Mouse (Mus musculus): ENCODE measurements around the gene Timd4. TPM values are rescaled to one million over a fixed set of nuclear protein-coding genes. Genes with fewer than 3 reads are reported as not detected.

Gene Timd4
- polyA plus RNA-seq, 1 experiment from 2014 or later = 0.81 TPM

DNA sequence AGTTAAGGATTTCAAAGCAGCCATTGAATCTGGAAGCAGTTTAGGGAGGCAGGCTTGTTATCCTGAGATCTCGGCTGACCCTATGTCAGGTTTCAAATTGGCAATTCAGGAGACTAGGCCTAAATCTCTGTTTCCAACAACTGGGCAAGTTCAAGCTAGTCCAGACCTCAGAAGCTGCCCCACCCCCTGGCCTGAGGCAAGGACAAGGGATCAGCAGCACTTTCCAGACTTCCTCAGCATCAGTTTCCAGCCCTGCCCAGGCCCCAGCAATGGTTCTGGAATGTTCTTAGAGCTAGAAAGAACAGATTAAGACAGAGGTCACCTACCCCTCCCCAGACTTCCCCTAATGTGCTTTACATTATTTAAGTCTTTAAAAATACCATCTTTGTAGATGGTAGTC, 36.1 kb downstream of the Timd4 start:
- WGBS = 71% methylated on average over 1 of the region's 1 CpGs
- no peak overlapping the region for H3K27ac ChIP-seq (ENCODE audit: low read depth)
- DNase-seq (ENCODE audit: low spot score) (no peak), ATAC-seq (replicated peaks; ENCODE audit: low FRiP score, low TSS enrichment, low read depth) (no peak)
- no peaks in the 10 kb centered on the region for H3K4me1 ChIP-seq (replicated peaks; ENCODE audit: control insufficient read depth, insufficient read depth, low read length)
- H3K9me3 ChIP-seq (ENCODE audit: control insufficient read depth, low read length) = no peaks in the 10 kb centered on the region
- no peak overlapping the region for H3K9ac ChIP-seq (ENCODE audit: low read length)
- no peak overlapping the region for H3K4me2 ChIP-seq (ENCODE audit: low read length)
- H3K27me3 ChIP-seq (replicated peaks; ENCODE audit: control insufficient read depth, insufficient read depth, low read length) = no peaks in the 10 kb centered on the region
- no peak overlapping the region for H3K4me3 ChIP-seq (ENCODE audit: low read depth, low read length)
- H3K36me3 ChIP-seq (ENCODE audit: control insufficient read depth, insufficient read depth, low read length) = no peaks in the 10 kb centered on the region

DNA sequence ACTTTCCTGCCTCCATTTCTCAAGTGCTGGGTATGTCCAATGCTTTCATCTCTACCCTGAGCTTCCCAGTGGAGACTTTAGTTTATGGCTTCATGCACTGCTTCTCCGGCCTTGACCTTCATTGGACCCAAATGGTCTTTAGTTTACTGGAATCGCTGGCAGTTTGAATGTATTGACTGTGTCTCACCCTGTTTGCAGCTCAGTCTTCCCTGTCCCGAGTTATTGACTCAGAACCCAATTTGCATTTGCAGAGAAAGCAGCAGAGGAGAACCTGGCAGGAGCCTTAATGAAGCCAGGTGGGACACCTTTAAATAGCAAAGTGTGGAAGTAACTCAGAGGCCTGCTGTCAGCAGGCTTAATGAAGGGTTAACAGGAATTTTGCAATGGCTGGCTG, 37.2 kb downstream of the Timd4 start:
- WGBS = 46% methylated on average over 3 of the region's 3 CpGs
- no peak for ATAC-seq (replicated peaks; ENCODE audit: low FRiP score, low TSS enrichment, low read depth)
- Histone ChIP-seq H3K4me1 (replicated peaks; ENCODE audit: control insufficient read depth, insufficient read depth, low read length) (no peaks in the 10 kb centered on the region), H3K27ac (ENCODE audit: low read depth) (no peak overlapping the region), H3K9ac (ENCODE audit: low read length) (no peak overlapping the region), H3K9me3 (ENCODE audit: control insufficient read depth, low read length) (no peaks in the 10 kb centered on the region), H3K36me3 (ENCODE audit: control insufficient read depth, insufficient read depth, low read length) (no peaks in the 10 kb centered on the region), H3K4me2 (ENCODE audit: low read length) (no peak overlapping the region), H3K4me3 (ENCODE audit: low read depth, low read length) (no peak overlapping the region), H3K27me3 (replicated peaks; ENCODE audit: control insufficient read depth, insufficient read depth, low read length) (no peaks in the 10 kb centered on the region)
- no peak for DNase-seq (ENCODE audit: low spot score)

DNA sequence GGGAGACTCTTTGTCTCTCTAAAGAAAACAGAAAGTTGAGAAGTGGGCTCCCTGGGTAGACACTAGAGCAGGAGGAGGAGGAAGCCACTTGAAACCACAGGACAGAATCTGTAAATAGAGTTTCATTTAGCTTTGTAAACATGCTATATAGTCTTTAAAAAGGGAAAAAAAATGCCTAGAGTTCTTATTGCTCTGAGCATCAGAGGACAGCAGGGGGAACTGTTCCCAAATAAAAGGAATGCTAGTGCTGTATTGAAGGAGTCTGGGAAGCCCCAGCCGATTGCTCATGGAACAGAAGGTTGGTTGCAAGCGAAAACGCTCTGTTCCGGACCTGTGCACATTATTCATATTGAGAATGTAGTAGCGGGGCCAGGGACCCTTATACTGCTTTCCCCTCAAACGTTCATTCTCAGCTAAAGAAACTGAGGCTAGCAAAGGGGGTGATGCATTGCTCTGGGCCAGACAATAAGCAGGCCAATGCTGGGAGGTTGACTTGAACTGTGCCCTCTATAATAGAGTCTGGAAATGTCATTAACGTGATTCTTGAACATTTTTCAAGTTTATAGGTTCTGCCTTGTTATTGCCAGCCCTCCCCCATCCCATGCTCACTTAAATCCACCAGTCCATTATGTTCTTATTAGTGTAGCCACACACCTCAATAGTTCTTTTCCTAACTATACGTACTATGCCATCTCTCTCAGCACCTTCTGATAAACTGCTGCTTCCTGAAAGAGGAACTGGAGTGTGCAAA, 37.8 kb downstream of the Timd4 start:
- Histone ChIP-seq H3K36me3 (ENCODE audit: control insufficient read depth, insufficient read depth, low read length) (no peaks in the 10 kb centered on the region), H3K9me3 (ENCODE audit: control insufficient read depth, low read length) (no peaks in the 10 kb centered on the region), H3K4me1 (replicated peaks; ENCODE audit: control insufficient read depth, insufficient read depth, low read length) (no peaks in the 10 kb centered on the region), H3K4me3 (ENCODE audit: low read depth, low read length) (no peak overlapping the region), H3K9ac (ENCODE audit: low read length) (no peak overlapping the region), H3K4me2 (ENCODE audit: low read length) (no peak overlapping the region), H3K27ac (ENCODE audit: low read depth) (no peak overlapping the region), H3K27me3 (replicated peaks; ENCODE audit: control insufficient read depth, insufficient read depth, low read length) (no peaks in the 10 kb centered on the region)
- ATAC-seq (replicated peaks; ENCODE audit: low FRiP score, low TSS enrichment, low read depth) = no peak
- 24% methylated on average over 8 of the region's 8 CpGs for WGBS
- DNase-seq (ENCODE audit: low spot score) = peak; percentile 54

DNA sequence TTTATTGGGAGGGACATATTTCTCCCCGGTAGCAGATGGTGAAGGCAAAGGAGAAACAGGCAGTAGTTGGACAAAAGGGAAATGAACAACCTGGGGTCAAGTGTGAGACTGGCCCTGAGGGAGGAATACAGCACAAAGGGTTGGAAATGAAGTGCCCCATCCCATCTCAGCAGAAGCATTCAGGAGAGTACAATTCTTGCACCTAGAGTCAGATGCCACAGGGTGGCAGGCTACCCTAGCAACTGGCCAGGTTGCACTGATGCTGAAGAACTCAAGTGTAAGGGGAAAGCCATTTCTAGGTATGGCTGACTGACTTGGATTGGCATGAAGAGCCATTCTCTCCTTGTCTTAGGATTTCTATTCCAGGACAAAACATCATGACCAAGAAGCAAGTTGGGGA, 54.2 kb downstream of the Timd4 start:
- H3K4me2 ChIP-seq (ENCODE audit: low read length) = no peak overlapping the region
- 85% methylated on average over 1 of the region's 1 CpGs for WGBS
- H3K27me3 ChIP-seq (replicated peaks; ENCODE audit: control insufficient read depth, insufficient read depth, low read length) = no peaks in the 10 kb centered on the region
- no peaks in the 10 kb centered on the region for H3K36me3 ChIP-seq (ENCODE audit: control insufficient read depth, insufficient read depth, low read length)
- no peak for ATAC-seq (replicated peaks; ENCODE audit: low FRiP score, low TSS enrichment, low read depth)
- H3K9me3 ChIP-seq (ENCODE audit: control insufficient read depth, low read length) = no peaks in the 10 kb centered on the region
- no peak overlapping the region for H3K9ac ChIP-seq (ENCODE audit: low read length)
- H3K27ac ChIP-seq (ENCODE audit: low read depth) = no peak overlapping the region
- DNase-seq (ENCODE audit: low spot score) = no peak
- no peak overlapping the region for H3K4me3 ChIP-seq (ENCODE audit: low read depth, low read length)
- no peaks in the 10 kb centered on the region for H3K4me1 ChIP-seq (replicated peaks; ENCODE audit: control insufficient read depth, insufficient read depth, low read length)

- no peaks in the 10 kb centered on the region for H3K9me3 ChIP-seq (ENCODE audit: control insufficient read depth, low read length)
- no peak overlapping the region for H3K4me3 ChIP-seq (ENCODE audit: low read depth, low read length)
- no peak overlapping the region for H3K27ac ChIP-seq (ENCODE audit: low read depth)
- H3K9ac ChIP-seq (ENCODE audit: low read length) = no peak overlapping the region
- no peaks in the 10 kb centered on the region for H3K27me3 ChIP-seq (replicated peaks; ENCODE audit: control insufficient read depth, insufficient read depth, low read length)
- ATAC-seq (replicated peaks; ENCODE audit: low FRiP score, low TSS enrichment, low read depth) (no peak), DNase-seq (ENCODE audit: low spot score) (no peak)
- 81% methylated on average over 7 of the region's 7 CpGs for WGBS
- H3K4me2 ChIP-seq (ENCODE audit: low read length) = no peak overlapping the region
- H3K4me1 ChIP-seq (replicated peaks; ENCODE audit: control insufficient read depth, insufficient read depth, low read length) = no peaks in the 10 kb centered on the region
- no peaks in the 10 kb centered on the region for H3K36me3 ChIP-seq (ENCODE audit: control insufficient read depth, insufficient read depth, low read length)
Measured at GRCm38 (mm10) chr11:46868594-46868993, 58.0 kb downstream of the Timd4 start.

GRCm38 (mm10) chr11:46875774-46876173, 65.2 kb downstream of the Timd4 start:
- H3K27ac ChIP-seq (ENCODE audit: low read depth) = no peak overlapping the region
- no peaks in the 10 kb centered on the region for H3K9me3 ChIP-seq (ENCODE audit: control insufficient read depth, low read length)
- ATAC-seq (replicated peaks; ENCODE audit: low FRiP score, low TSS enrichment, low read depth) (no peak), DNase-seq (ENCODE audit: low spot score) (no peak)
- no peak overlapping the region for H3K4me2 ChIP-seq (ENCODE audit: low read length)
- no peaks in the 10 kb centered on the region for H3K4me1 ChIP-seq (replicated peaks; ENCODE audit: control insufficient read depth, insufficient read depth, low read length)
- no peaks in the 10 kb centered on the region for H3K27me3 ChIP-seq (replicated peaks; ENCODE audit: control insufficient read depth, insufficient read depth, low read length)
- H3K36me3 ChIP-seq (ENCODE audit: control insufficient read depth, insufficient read depth, low read length) = no peaks in the 10 kb centered on the region
- H3K9ac ChIP-seq (ENCODE audit: low read length) = no peak overlapping the region
- no peak overlapping the region for H3K4me3 ChIP-seq (ENCODE audit: low read depth, low read length)
- WGBS = 85% methylated on average over 1 of the region's 1 CpGs

DNA sequence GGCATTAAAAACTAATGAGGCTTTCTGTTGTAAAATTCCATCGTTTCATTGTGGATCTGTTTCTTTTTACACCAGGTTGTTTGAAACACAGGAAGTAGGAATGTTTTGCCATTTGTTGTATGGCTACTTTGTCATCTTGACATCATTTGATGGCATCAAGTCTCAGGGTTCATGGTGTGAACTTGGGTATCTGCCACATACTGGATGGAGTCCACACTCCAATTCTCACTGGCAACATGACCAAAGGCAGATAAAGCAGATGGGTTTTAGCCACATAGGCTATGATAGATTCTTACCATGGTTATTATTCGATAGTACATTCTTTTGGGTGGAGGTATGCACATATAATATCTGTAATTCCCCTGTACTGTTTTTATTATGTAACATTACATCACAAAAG, 71.9 kb downstream of the Timd4 start:
- H3K27me3 ChIP-seq (replicated peaks; ENCODE audit: control insufficient read depth, insufficient read depth, low read length) = no peaks in the 10 kb centered on the region
- no peaks in the 10 kb centered on the region for H3K9me3 ChIP-seq (ENCODE audit: control insufficient read depth, low read length)
- ATAC-seq (replicated peaks; ENCODE audit: low FRiP score, low TSS enrichment, low read depth) = no peak
- no peak overlapping the region for H3K27ac ChIP-seq (ENCODE audit: low read depth)
- no peak overlapping the region for H3K4me2 ChIP-seq (ENCODE audit: low read length)
- WGBS = 70% methylated on average over 2 of the region's 2 CpGs
- DNase-seq (ENCODE audit: low spot score) = no peak
- H3K9ac ChIP-seq (ENCODE audit: low read length) = no peak overlapping the region
- no peaks in the 10 kb centered on the region for H3K4me1 ChIP-seq (replicated peaks; ENCODE audit: control insufficient read depth, insufficient read depth, low read length)
- H3K36me3 ChIP-seq (ENCODE audit: control insufficient read depth, insufficient read depth, low read length) = no peaks in the 10 kb centered on the region
- no peak overlapping the region for H3K4me3 ChIP-seq (ENCODE audit: low read depth, low read length)

DNA sequence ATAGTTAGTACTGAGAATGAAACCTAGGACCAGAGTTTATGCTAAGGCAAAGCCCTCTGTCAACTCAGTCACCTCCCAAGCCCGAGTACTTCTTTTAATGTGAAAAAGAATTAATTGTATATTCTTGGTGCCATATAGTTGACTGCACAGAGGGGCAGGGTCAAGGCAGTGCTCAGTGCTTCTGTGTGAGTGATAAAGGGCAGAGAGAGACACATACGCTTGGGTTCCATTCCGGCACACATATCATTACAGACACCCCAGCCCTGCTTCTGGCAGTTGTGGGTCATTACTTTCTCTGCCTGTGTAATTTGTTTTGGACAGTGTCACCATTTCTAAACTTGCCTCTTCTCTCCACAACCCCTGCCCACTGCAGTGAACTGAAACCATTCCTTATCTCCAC, 78.5 kb downstream of the Timd4 start:
- Histone ChIP-seq H3K9me3 (ENCODE audit: control insufficient read depth, low read length) (no peaks in the 10 kb centered on the region), H3K36me3 (ENCODE audit: control insufficient read depth, insufficient read depth, low read length) (no peaks in the 10 kb centered on the region), H3K27me3 (replicated peaks; ENCODE audit: control insufficient read depth, insufficient read depth, low read length) (no peaks in the 10 kb centered on the region), H3K4me3 (ENCODE audit: low read depth, low read length) (no peak overlapping the region), H3K4me1 (replicated peaks; ENCODE audit: control insufficient read depth, insufficient read depth, low read length) (no peaks in the 10 kb centered on the region), H3K9ac (ENCODE audit: low read length) (no peak overlapping the region), H3K4me2 (ENCODE audit: low read length) (no peak overlapping the region), H3K27ac (ENCODE audit: low read depth) (no peak overlapping the region)
- WGBS = 56% methylated on average over 3 of the region's 3 CpGs
- ATAC-seq (replicated peaks; ENCODE audit: low FRiP score, low TSS enrichment, low read depth) (no peak), DNase-seq (ENCODE audit: low spot score) (no peak)
